Mouse (Mus musculus) left cerebral cortex, adult 8-10 months (tissue): ENCODE results near the gene Slc6a12. TPM values are rescaled to one million over a fixed set of nuclear protein-coding genes. Genes with fewer than 3 reads are reported as not detected.

Experiments
- DNase-seq, 2 experiments: peaks; one replicate each; pipeline ENCODE4 v3.0.0; 2022; ENCODE audit warnings: low spot score in 2 of 2
- microRNA-seq, 2 experiments: library from miRNA; unstranded; fragments of <30 nt; microRNA quantifications; one replicate each; pipeline ENCODE4 v1.2.0; 2022
- total RNA-seq, 4 experiments: library from RNA; stranded (reverse); gene quantifications; 2 replicates each; pipeline ENCODE4 v1.2.4; 2022

Slc6a12 gene
- total RNA-seq, 4 experiments from 2014 or later, result 0.88 to 1.6 (median 1.4) TPM

DNA sequence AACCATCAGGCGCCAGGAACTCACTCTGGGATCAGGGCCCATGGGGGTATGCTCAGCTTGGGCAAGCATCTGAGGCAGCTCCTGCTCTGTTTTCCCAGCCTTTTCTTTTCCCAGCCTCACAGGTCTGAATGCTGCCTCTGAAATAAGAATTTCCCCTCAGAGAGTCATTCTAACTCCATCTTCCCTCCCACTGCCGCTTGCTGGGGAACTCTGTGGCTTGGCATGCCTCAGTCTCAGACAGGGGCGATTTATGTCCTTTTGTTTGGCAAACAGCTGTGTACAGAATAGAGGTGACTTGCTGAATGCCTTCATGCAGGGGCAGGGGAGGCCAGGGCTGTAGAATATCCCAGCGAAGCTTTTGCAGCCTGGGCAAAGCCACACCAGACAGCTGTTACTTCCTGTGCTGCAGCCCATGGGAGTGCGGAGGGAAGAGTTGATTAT is 64.7 kb downstream of the Slc6a12 start:
- no peak for DNase-seq

DNA sequence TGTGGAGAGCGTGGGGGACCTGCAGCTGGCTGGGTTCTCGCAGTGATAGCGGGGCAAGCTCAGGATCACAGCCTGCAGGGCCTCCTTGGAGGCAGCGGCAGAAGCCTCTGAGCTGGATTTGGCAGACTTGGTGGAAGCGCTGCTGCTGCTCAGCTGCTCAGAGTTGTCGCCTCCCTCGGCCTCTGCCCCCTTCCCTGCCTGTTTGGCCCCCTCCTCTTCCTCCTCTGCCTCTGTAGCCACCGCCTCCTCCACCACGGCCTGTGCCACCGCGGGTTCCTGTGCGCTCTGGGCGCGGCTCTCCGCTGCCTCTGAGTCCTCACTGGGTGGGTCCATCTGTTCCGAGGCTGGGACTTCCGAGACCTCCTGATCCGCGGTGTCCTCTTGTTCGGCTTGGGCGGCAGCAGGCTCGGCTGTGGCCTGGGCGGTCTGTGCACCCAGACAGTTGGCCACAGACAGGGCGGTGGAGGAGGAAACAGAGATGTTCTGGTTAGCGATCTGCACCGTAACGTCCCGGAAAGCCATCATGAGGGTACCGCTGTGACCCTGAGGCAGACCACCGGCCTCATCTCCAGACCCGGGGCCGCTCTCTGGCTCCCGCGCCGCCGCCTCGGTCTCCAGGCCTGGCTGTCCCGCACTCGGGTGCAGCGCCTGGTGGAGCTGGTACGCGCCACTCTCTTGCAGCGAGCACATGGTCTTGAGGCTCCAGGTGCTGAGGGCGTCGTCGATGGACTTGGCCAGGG is 69.9 kb downstream of the Slc6a12 start:
- DNase-seq, result no peak

Small RNA genes within 50 kb of the gene (microRNA-seq; reads per million reads assigned to microRNA genes)
- gene Gm24855, result 0 reads per million in 2 experiments

Other genes with a start within 250 kb of the Slc6a12 start
- 100 to 1,000 TPM; 105 to 113 (median 110) TPM for gene Mical3, start 212.1 kb upstream of the Slc6a12 start, total RNA-seq
- gene Pex26, start 159.4 kb upstream of the Slc6a12 start, total RNA-seq, result 10 to 100 TPM; 14.2 to 17.0 (median 14.8) TPM
- gene Tuba8, start 132.4 kb upstream of the Slc6a12 start, total RNA-seq, result 10 to 100 TPM in 3 of 4 experiments, 1 to 10 TPM in 1; 9.2 to 13.6 (median 10.5) TPM
- 1 to 10 TPM in 2 of 4 experiments, under 1 TPM in 1, not detected in 1; 0.74 to 2.8 (median 1.1) TPM for gene Usp18, start 97.2 kb upstream of the Slc6a12 start, total RNA-seq
- 10 to 100 TPM; 12.6 to 17.6 (median 15.8) TPM for gene Slc6a13, start 42.8 kb upstream of the Slc6a12 start, total RNA-seq
- gene Iqsec3, start 130.6 kb downstream of the Slc6a12 start, total RNA-seq, result 100 to 1,000 TPM; 105 to 124 (median 115) TPM